Mouse (Mus musculus) MEL (cell line): ENCODE results near the gene Reg3g. TPM values are rescaled to one million over a fixed set of nuclear protein-coding genes. Genes with fewer than 3 reads are reported as not detected.

Experiments
- DNase-seq: peaks from one replicate; pipeline ENCODE4 v3.0.0; 2011; ENCODE audit warnings: low read depth, low spot score
- H3K27ac ChIP-seq: 2 replicates; pipeline ENCODE4 v1.5.1; 2012; ENCODE audit warnings: low read depth, mild to moderate bottlenecking, control low read depth, low read length, moderate library complexity; ENCODE audit not compliant: control insufficient read depth
- H3K27me3 ChIP-seq, 2 experiments: fragments of 150-350 bp in 1 of 2; sonication (generic) in 1 of 2; 2 replicates each; pipeline ENCODE4 v1.6.1; 2012; ENCODE audit warnings: low read length in 2 of 2, mild to moderate bottlenecking in 2 of 2, improper control_type of control experiment in 1 of 2, moderate library complexity in 1 of 2; ENCODE audit not compliant: insufficient read depth in 2 of 2, control insufficient read depth in 1 of 2
- H3K36me3 ChIP-seq, 2 experiments: 2 replicates each; pipeline ENCODE4 v1.6.1; 2012 to 2014; ENCODE audit warnings: low read length in 2 of 2, improper control_type of control experiment in 1 of 2, inconsistent platforms in 1 of 2, mild to moderate bottlenecking in 1 of 2; ENCODE audit not compliant: insufficient read depth in 2 of 2, control insufficient read depth in 1 of 2
- H3K4me1 ChIP-seq, 2 experiments: fragments of 150-350 bp in 1 of 2; sonication (generic) in 1 of 2; 2 replicates each; pipeline ENCODE4 v1.6.1; 2012; ENCODE audit warnings: low read length in 2 of 2, improper control_type of control experiment in 1 of 2, mild to moderate bottlenecking in 1 of 2; ENCODE audit not compliant: insufficient read depth in 2 of 2, control insufficient read depth in 1 of 2
- H3K4me3 ChIP-seq, 2 experiments: fragments of 150-350 bp in 1 of 2; sonication (generic) in 1 of 2; 2 replicates each; pipeline ENCODE4 v1.5.1; 2012; ENCODE audit warnings: low read depth in 2 of 2, low read length in 2 of 2, mild to moderate bottlenecking in 2 of 2, moderate library complexity in 2 of 2, control low read depth in 1 of 2, improper control_type of control experiment in 1 of 2; ENCODE audit not compliant: control insufficient read depth in 1 of 2, insufficient read depth in 1 of 2
- H3K79me2 ChIP-seq: 2 replicates; pipeline ENCODE4 v1.6.1; 2012; ENCODE audit warnings: mild to moderate bottlenecking, low read length, moderate library complexity; ENCODE audit not compliant: control insufficient read depth, poor library complexity, insufficient read depth
- H3K9ac ChIP-seq: 2 replicates; pipeline ENCODE4 v1.6.1; 2012; ENCODE audit warnings: low read depth, mild to moderate bottlenecking, control low read depth, low read length, moderate library complexity; ENCODE audit not compliant: control insufficient read depth, poor library complexity, severe bottlenecking
- H3K9me3 ChIP-seq: fragments of 150-350 bp; sonication (generic); replicated peaks from 2 replicates; pipeline ENCODE4 v1.6.1; 2012; ENCODE audit warnings: mild to moderate bottlenecking, low read length, improper control_type of control experiment, moderate library complexity; ENCODE audit not compliant: insufficient read depth
- BHLHE40 ChIP-seq: IDR thresholded peaks from 2 replicates; pipeline ENCODE4 v1.6.1; 2012; ENCODE audit warnings: low read depth, mild to moderate bottlenecking, inconsistent platforms, low read length, improper control_type of control experiment, borderline replicate concordance
- CHD1 ChIP-seq: IDR thresholded peaks from 2 replicates; pipeline ENCODE4 v1.6.1; 2012; ENCODE audit warnings: low read depth, mild to moderate bottlenecking, inconsistent platforms, low read length, improper control_type of control experiment
- CTCF ChIP-seq, 3 experiments: IDR thresholded peaks in 2 of 3; conservative IDR thresholded peaks in 1 of 3; 2 replicates each; pipeline ENCODE4 v1.5.1; 2011 to 2012; ENCODE audit warnings: low read length in 3 of 3, low read depth in 2 of 3, mild to moderate bottlenecking in 2 of 3, improper control_type of control experiment in 1 of 3, inconsistent platforms in 1 of 3, mixed read lengths in 1 of 3, moderate library complexity in 1 of 3; ENCODE audit not compliant: control insufficient read depth in 1 of 3, insufficient read depth in 1 of 3, poor library complexity in 1 of 3, severe bottlenecking in 1 of 3
- E2F4 ChIP-seq: IDR thresholded peaks from 2 replicates; pipeline ENCODE4 v1.6.1; 2011; ENCODE audit warnings: low read depth, low read length, improper control_type of control experiment, borderline replicate concordance
- EP300 ChIP-seq, 2 experiments: IDR thresholded peaks; 2 replicates each; pipeline ENCODE4 v1.6.1; 2011; ENCODE audit warnings: improper control_type of control experiment in 2 of 2, low read length in 2 of 2, low read depth in 1 of 2, mild to moderate bottlenecking in 1 of 2
- GATA1 ChIP-seq: IDR thresholded peaks from 2 replicates; pipeline ENCODE4 v1.6.1; 2011; ENCODE audit warnings: low read depth, low read length, improper control_type of control experiment
- JUND ChIP-seq: IDR thresholded peaks from 2 replicates; pipeline ENCODE4 v1.6.1; 2011; ENCODE audit warnings: low read depth, mild to moderate bottlenecking, improper control_type of control experiment, low read length
- KAT2A ChIP-seq: conservative IDR thresholded peaks from 2 replicates; pipeline ENCODE4 v1.6.1; 2012; ENCODE audit warnings: low read depth, low read length, improper control_type of control experiment, inconsistent platforms
- MAZ ChIP-seq: IDR thresholded peaks from 2 replicates; pipeline ENCODE4 v1.6.1; 2012; ENCODE audit warnings: low read depth, mild to moderate bottlenecking, inconsistent platforms, low read length, improper control_type of control experiment
- MEF2A ChIP-seq: IDR thresholded peaks from 2 replicates; pipeline ENCODE4 v1.6.1; 2014; ENCODE audit warnings: low read depth, mild to moderate bottlenecking, inconsistent platforms, low read length, improper control_type of control experiment; ENCODE audit not compliant: poor library complexity, insufficient replicate concordance, severe bottlenecking; ENCODE audit errors: extremely low read depth
- MXI1 ChIP-seq: IDR thresholded peaks from 2 replicates; pipeline ENCODE4 v1.6.1; 2011; ENCODE audit warnings: mild to moderate bottlenecking, low read depth, low read length, improper control_type of control experiment
- MYC ChIP-seq: IDR thresholded peaks from 2 replicates; pipeline ENCODE4 v1.6.1; 2011; ENCODE audit warnings: low read depth, mild to moderate bottlenecking, low read length, improper control_type of control experiment, moderate library complexity
- POLR2AphosphoS2 ChIP-seq: IDR thresholded peaks from 2 replicates; pipeline ENCODE4 v1.6.1; 2011; ENCODE audit warnings: low read length, improper control_type of control experiment
- POLR2AphosphoS5 ChIP-seq: IDR thresholded peaks from 2 replicates; pipeline ENCODE4 v1.6.1; 2012; ENCODE audit warnings: low read depth, borderline replicate concordance, mild to moderate bottlenecking, inconsistent platforms, low read length, moderate library complexity, mixed read lengths
- RAD21 ChIP-seq: IDR thresholded peaks from 2 replicates; pipeline ENCODE4 v1.6.1; 2011; ENCODE audit warnings: mild to moderate bottlenecking, low read depth, low read length, improper control_type of control experiment
- RCOR1 ChIP-seq: IDR thresholded peaks from 2 replicates; pipeline ENCODE4 v1.6.1; 2012; ENCODE audit warnings: low read depth, mild to moderate bottlenecking, inconsistent platforms, low read length, improper control_type of control experiment
- SMC3 ChIP-seq: IDR thresholded peaks from 2 replicates; pipeline ENCODE4 v1.6.1; 2011; ENCODE audit warnings: low read depth, low read length, improper control_type of control experiment
- TAL1 ChIP-seq: IDR thresholded peaks from 2 replicates; pipeline ENCODE4 v1.6.1; 2012; ENCODE audit warnings: mild to moderate bottlenecking, inconsistent platforms, low read length, moderate library complexity, mixed read lengths
- TBP ChIP-seq: IDR thresholded peaks from 2 replicates; pipeline ENCODE4 v1.8.0; 2011; ENCODE audit warnings: low read depth, low read length, improper control_type of control experiment
- TCF12 ChIP-seq: IDR thresholded peaks from 2 replicates; pipeline ENCODE4 v1.6.1; 2014; ENCODE audit warnings: low read depth, mild to moderate bottlenecking, inconsistent platforms, low read length, improper control_type of control experiment, moderate library complexity
- USF1 ChIP-seq: IDR thresholded peaks from 2 replicates; pipeline ENCODE4 v1.6.1; 2014; ENCODE audit warnings: low read depth, mild to moderate bottlenecking, inconsistent platforms, low read length, improper control_type of control experiment, moderate library complexity
- USF2 ChIP-seq, 2 experiments: IDR thresholded peaks; 2 replicates each; pipeline ENCODE4 v1.6.1; 2011 to 2012; ENCODE audit warnings: improper control_type of control experiment in 2 of 2, low read length in 2 of 2, borderline replicate concordance in 1 of 2, inconsistent platforms in 1 of 2, low read depth in 1 of 2, mild to moderate bottlenecking in 1 of 2; ENCODE audit not compliant: insufficient read depth in 1 of 2
- ZKSCAN1 ChIP-seq: IDR thresholded peaks from 2 replicates; pipeline ENCODE4 v1.6.1; 2012; ENCODE audit warnings: low read depth, mild to moderate bottlenecking, inconsistent platforms, low read length, improper control_type of control experiment, moderate library complexity
- ZNF384 ChIP-seq: IDR thresholded peaks from 2 replicates; pipeline ENCODE4 v1.6.1; 2012; ENCODE audit warnings: low read depth, mild to moderate bottlenecking, inconsistent platforms, low read length, improper control_type of control experiment
- polyA plus RNA-seq, 2 experiments: library from polyadenylated mRNA; stranded (reverse) in 1 of 2; unstranded in 1 of 2; fragments of >175 nt in 1 of 2; fragments of >200 nt in 1 of 2; gene quantifications; 2 replicates each; pipeline versions ENCODE4 v1.2.1 to v1.2.4; 2012; ENCODE audit warnings: low replicate concordance in 2 of 2, low read depth in 1 of 2; ENCODE audit not compliant: insufficient read length in 2 of 2, insufficient read depth in 1 of 2, missing spikeins in 1 of 2
- total RNA-seq: library from RNA; depleted of rRNA; stranded (reverse); fragments of 300-350 nt; gene quantifications from 2 replicates; pipeline ENCODE4 v1.2.3, GENCODE M21; 2012

Reg3g gene
- total and polyA plus RNA-seq, 3 experiments, result not detected

DNA sequence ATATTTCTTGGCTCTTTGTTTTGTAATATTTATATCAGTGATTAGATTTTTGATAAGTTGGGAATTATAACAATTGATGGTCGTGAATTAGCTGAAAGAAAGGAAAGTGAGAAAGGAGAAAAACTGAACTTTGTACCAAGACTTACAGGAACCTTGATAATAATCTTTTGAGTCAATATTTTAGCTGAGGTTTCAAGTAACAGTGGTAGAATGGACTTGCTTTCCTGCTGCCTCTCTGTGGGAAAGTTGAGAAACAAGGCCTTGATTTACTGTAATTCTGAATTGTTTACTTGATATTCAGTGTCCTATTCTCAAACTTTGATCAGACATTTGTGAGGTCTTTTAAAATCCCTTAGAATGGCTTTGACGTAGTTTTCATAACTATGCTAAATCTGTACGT, 615 bp upstream of the Reg3g start:
- TF ChIP-seq TBP (no peak), TAL1 (no peak), JUND (no peak), EP300 (IDR thresholded peaks at IDR 0.05; ENCODE audit: low read depth in 1 of 2, low read length in 2 of 2) (no peak), POLR2AphosphoS2 (no peak), ZKSCAN1 (no peak), MXI1 (no peak), ZNF384 (no peak), BHLHE40 (no peak), MYC (no peak)
- Histone ChIP-seq H3K9ac (no peak overlapping the region), H3K79me2 (no peaks in the 10 kb centered on the region), H3K27ac (no peak overlapping the region), H3K4me3 (no peak overlapping the region), H3K9me3 (no peaks in the 10 kb centered on the region), H3K4me1 (no peaks in the 10 kb centered on the region), H3K36me3 (no peaks in the 10 kb centered on the region), H3K27me3 (no peaks in the 10 kb centered on the region)
- DNase-seq, result no peak

DNA sequence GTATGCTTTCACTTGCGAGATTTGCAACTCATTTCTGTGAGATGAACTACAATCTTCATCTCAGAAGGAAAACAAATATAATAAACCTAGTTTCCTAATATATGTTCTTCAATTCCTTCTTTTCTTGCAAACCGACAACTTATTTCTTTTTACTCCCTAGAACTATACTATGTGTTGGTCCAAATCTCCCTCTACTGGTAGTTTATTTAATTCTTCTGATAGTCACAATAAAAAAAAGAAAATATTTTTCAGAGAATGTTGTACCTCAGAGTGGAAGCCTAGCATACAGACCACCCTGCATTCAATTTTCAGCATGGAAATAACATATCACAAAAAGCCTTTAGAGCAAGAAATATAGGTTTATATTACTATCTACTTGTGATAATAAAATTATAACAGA, 5.4 kb downstream of the Reg3g start:
- H3K27ac ChIP-seq, result no peak overlapping the region
- H3K4me3 ChIP-seq, result no peak overlapping the region
- H3K4me1 ChIP-seq, result no peaks in the 10 kb centered on the region
- no peaks in the 10 kb centered on the region for H3K9me3 ChIP-seq
- H3K36me3 ChIP-seq, result no peaks in the 10 kb centered on the region
- H3K79me2 ChIP-seq, result no peaks in the 10 kb centered on the region
- no peak overlapping the region for H3K9ac ChIP-seq
- no peaks in the 10 kb centered on the region for H3K27me3 ChIP-seq
- DNase-seq, result no peak
- no peak for TF ChIP-seq KAT2A
- no peak for TF ChIP-seq POLR2AphosphoS2
- TF ChIP-seq MYC, result no peak
- no peak for TF ChIP-seq BHLHE40
- no peak for TF ChIP-seq ZNF384
- TF ChIP-seq JUND, result no peak
- TF ChIP-seq E2F4, result no peak
- TF ChIP-seq MAZ, result no peak
- TF ChIP-seq MXI1, result no peak
- no peak for TF ChIP-seq SMC3
- TF ChIP-seq GATA1, result no peak
- no peak for TF ChIP-seq RAD21
- no peak for TF ChIP-seq CTCF (IDR thresholded peaks at IDR 0.05 in 2 of 3, conservative IDR thresholded peaks at IDR 0.05 in 1 of 3; ENCODE audit: control insufficient read depth in 1 of 3, insufficient read depth in 1 of 3, low read depth in 2 of 3, low read length in 3 of 3, poor library complexity in 1 of 3, severe bottlenecking in 1 of 3)
- no peak for TF ChIP-seq MEF2A
- TF ChIP-seq USF2 (IDR thresholded peaks at IDR 0.05; ENCODE audit: borderline replicate concordance in 1 of 2, insufficient read depth in 1 of 2, low read depth in 1 of 2, low read length in 2 of 2), result no peak
- TF ChIP-seq CHD1, result no peak
- TF ChIP-seq USF1, result no peak
- no peak for TF ChIP-seq TCF12
- TF ChIP-seq RCOR1, result no peak
- TF ChIP-seq POLR2AphosphoS5, result no peak
- TF ChIP-seq, all 39 proteins: peak for 0
